Mouse (Mus musculus) myocyte (in vitro differentiated cells): ENCODE data around the gene Eed. TPM values are rescaled to one million over a fixed set of nuclear protein-coding genes. Genes with fewer than 3 reads are reported as not detected.

Experiments used
- H3K27me3 ChIP-seq: one replicate; pipeline ENCODE4 v1.6.1; 2011; ENCODE audit not compliant: control insufficient read depth, insufficient read depth, insufficient read length
- H3K36me3 ChIP-seq: one replicate; pipeline ENCODE4 v1.6.1; 2011; ENCODE audit not compliant: control insufficient read depth, insufficient read depth
- H3K4me2 ChIP-seq: one replicate; pipeline ENCODE4 v1.6.1; 2011; ENCODE audit warnings: low read depth, control low read depth
- H3K4me3 ChIP-seq: one replicate; pipeline ENCODE4 v1.5.1; 2011; ENCODE audit warnings: mild to moderate bottlenecking, control low read depth, moderate library complexity
- H3K79me2 ChIP-seq: one replicate; pipeline ENCODE4 v1.6.1; 2011; ENCODE audit not compliant: control insufficient read depth, insufficient read depth
- H3ac ChIP-seq: one replicate; pipeline ENCODE4 v1.6.1; 2011; ENCODE audit not compliant: control insufficient read depth, insufficient read length
- CEBPB ChIP-seq: IDR thresholded peaks from 2 replicates; pipeline ENCODE4 v1.6.1; 2011; ENCODE audit warnings: mild to moderate bottlenecking, moderate library complexity; ENCODE audit not compliant: poor library complexity, insufficient read depth, severe bottlenecking
- E2F4 ChIP-seq: IDR thresholded peaks from one replicate; pipeline ENCODE4 v1.6.1; 2011; ENCODE audit warnings: mild to moderate bottlenecking, control low read depth, moderate library complexity; ENCODE audit not compliant: insufficient read depth
- MAX ChIP-seq: IDR thresholded peaks from one replicate; pipeline ENCODE4 v1.6.1; 2011; ENCODE audit warnings: low read depth, mild to moderate bottlenecking, control low read depth
- MYOD1 ChIP-seq, 3 experiments: IDR thresholded peaks; one replicate each; pipeline ENCODE4 v1.6.1; 2011; ENCODE audit warnings: control low read depth in 2 of 3, low read depth in 2 of 3, mild to moderate bottlenecking in 2 of 3, moderate library complexity in 1 of 3; ENCODE audit not compliant: insufficient read length in 2 of 3, control insufficient read depth in 1 of 3
- MYOG ChIP-seq, 3 experiments: IDR thresholded peaks; one replicate each; pipeline ENCODE4 v1.6.1; 2011; ENCODE audit warnings: control low read depth in 2 of 3, low read depth in 2 of 3, mild to moderate bottlenecking in 2 of 3; ENCODE audit not compliant: insufficient read length in 2 of 3, control insufficient read depth in 1 of 3, insufficient read depth in 1 of 3
- POLR2A ChIP-seq: IDR thresholded peaks from one replicate; pipeline ENCODE4 v1.6.1; 2011; ENCODE audit warnings: low read depth, mild to moderate bottlenecking, control low read depth, moderate library complexity; ENCODE audit not compliant: insufficient read length
- POLR2AphosphoS2 ChIP-seq: IDR thresholded peaks from one replicate; pipeline ENCODE4 v1.6.1; 2011; ENCODE audit warnings: low read depth, control low read depth; ENCODE audit not compliant: insufficient read length
- REST ChIP-seq: IDR thresholded peaks from one replicate; pipeline ENCODE4 v1.6.1; 2011; ENCODE audit warnings: mild to moderate bottlenecking, control low read depth, moderate library complexity; ENCODE audit not compliant: insufficient read depth, insufficient read length
- SRF ChIP-seq: IDR thresholded peaks from one replicate; pipeline ENCODE4 v1.6.1; 2011; ENCODE audit warnings: low read depth; ENCODE audit not compliant: control insufficient read depth, insufficient read length
- TCF12 ChIP-seq: IDR thresholded peaks from one replicate; pipeline ENCODE4 v1.6.1; 2011; ENCODE audit warnings: mild to moderate bottlenecking, control low read depth; ENCODE audit not compliant: poor library complexity, insufficient read depth, severe bottlenecking
- TCF3 ChIP-seq: IDR thresholded peaks from one replicate; pipeline ENCODE4 v1.6.1; 2011; ENCODE audit warnings: low read depth, control low read depth; ENCODE audit not compliant: insufficient read length
- USF1 ChIP-seq: IDR thresholded peaks from one replicate; pipeline ENCODE4 v1.6.1; 2011; ENCODE audit warnings: low read depth, mild to moderate bottlenecking, control low read depth, moderate library complexity
- polyA plus RNA-seq: library from polyadenylated mRNA; unstranded; fragments of >200 nt; fragmentation: generic; extraction: Trizol; gene quantifications from one replicate; pipeline ENCODE4 v1.2.1, GENCODE M21; 2012; ENCODE audit warnings: missing spikeins

Eed gene
- polyA plus RNA-seq, 1 experiment, result 25.7 TPM

GRCm38 (mm10) chr7:89912356-89912755, 68.4 kb downstream of the Eed start:
- Histone ChIP-seq H3K4me2 (no peak overlapping the region), H3K36me3 (no peaks in the 10 kb centered on the region), H3K27me3 (no peaks in the 10 kb centered on the region), H3ac (no peak overlapping the region), H3K79me2 (no peaks in the 10 kb centered on the region), H3K4me3 (no peak overlapping the region)
- no peak for TF ChIP-seq MYOG (IDR thresholded peaks at IDR 0.05; ENCODE audit: control insufficient read depth in 1 of 3, insufficient read depth in 1 of 3, insufficient read length in 2 of 3, low read depth in 2 of 3)
- TF ChIP-seq POLR2AphosphoS2, result no peak
- TF ChIP-seq SRF, result no peak
- TF ChIP-seq MYOD1 (IDR thresholded peaks at IDR 0.05; ENCODE audit: control insufficient read depth in 1 of 3, insufficient read length in 2 of 3, low read depth in 2 of 3), result no peak
- TF ChIP-seq TCF12, result no peak
- no peak for TF ChIP-seq TCF3
- no peak for TF ChIP-seq E2F4
- TF ChIP-seq CEBPB, result no peak
- no peak for TF ChIP-seq MAX
- TF ChIP-seq REST, result no peak
- TF ChIP-seq USF1, result no peak
- no peak for TF ChIP-seq POLR2A

GRCm38 (mm10) chr7:89909711-89910110, 71.1 kb downstream of the Eed start:
- Histone ChIP-seq H3K27me3 (no peaks in the 10 kb centered on the region), H3ac (no peak overlapping the region), H3K36me3 (no peaks in the 10 kb centered on the region), H3K4me2 (no peak overlapping the region), H3K4me3 (no peak overlapping the region), H3K79me2 (no peaks in the 10 kb centered on the region)
- TF ChIP-seq MYOG (IDR thresholded peaks at IDR 0.05; ENCODE audit: control insufficient read depth in 1 of 3, insufficient read depth in 1 of 3, insufficient read length in 2 of 3, low read depth in 2 of 3) (no peak), MYOD1 (IDR thresholded peaks at IDR 0.05; ENCODE audit: control insufficient read depth in 1 of 3, insufficient read length in 2 of 3, low read depth in 2 of 3) (no peak), TCF12 (no peak), SRF (no peak), USF1 (no peak), MAX (no peak), POLR2AphosphoS2 (no peak), REST (no peak), POLR2A (no peak), TCF3 (no peak)

GRCm38 (mm10) chr7:89908899-89909621, 71.7 kb downstream of the Eed start:
- no peaks in the 10 kb centered on the region for H3K79me2 ChIP-seq
- no peak overlapping the region for H3K4me2 ChIP-seq
- H3ac ChIP-seq, result no peak overlapping the region
- no peak for TF ChIP-seq CEBPB
- no peak for TF ChIP-seq TCF3
- TF ChIP-seq MYOD1 (IDR thresholded peaks at IDR 0.05; ENCODE audit: control insufficient read depth in 1 of 3, insufficient read length in 2 of 3, low read depth in 2 of 3), result no peak
- no peak for TF ChIP-seq E2F4
- TF ChIP-seq SRF, result no peak
- TF ChIP-seq POLR2A, result no peak
- TF ChIP-seq TCF12, result no peak
- TF ChIP-seq POLR2AphosphoS2, result no peak
- no peak for TF ChIP-seq REST
- TF ChIP-seq USF1, result no peak
- no peak for TF ChIP-seq MAX
- no peak for TF ChIP-seq MYOG (IDR thresholded peaks at IDR 0.05; ENCODE audit: control insufficient read depth in 1 of 3, insufficient read depth in 1 of 3, insufficient read length in 2 of 3, low read depth in 2 of 3)
- no peak overlapping the region for H3K4me3 ChIP-seq
- no peaks in the 10 kb centered on the region for H3K36me3 ChIP-seq
- H3K27me3 ChIP-seq, result no peaks in the 10 kb centered on the region

GRCm38 (mm10) chr7:89908421-89908820, 72.4 kb downstream of the Eed start:
- Histone ChIP-seq H3ac (no peak overlapping the region), H3K4me2 (no peak overlapping the region), H3K27me3 (no peaks in the 10 kb centered on the region), H3K79me2 (no peaks in the 10 kb centered on the region), H3K36me3 (no peaks in the 10 kb centered on the region), H3K4me3 (no peak overlapping the region)
- TF ChIP-seq MAX (no peak), REST (no peak), E2F4 (no peak), POLR2AphosphoS2 (no peak), SRF (no peak), POLR2A (no peak), TCF12 (no peak), MYOD1 (IDR thresholded peaks at IDR 0.05; ENCODE audit: control insufficient read depth in 1 of 3, insufficient read length in 2 of 3, low read depth in 2 of 3) (no peak), CEBPB (no peak), USF1 (no peak), MYOG (IDR thresholded peaks at IDR 0.05; ENCODE audit: control insufficient read depth in 1 of 3, insufficient read depth in 1 of 3, insufficient read length in 2 of 3, low read depth in 2 of 3) (no peak), TCF3 (no peak)

GRCm38 (mm10) chr7:89907950-89908349, 72.8 kb downstream of the Eed start:
- Histone ChIP-seq H3ac (no peak overlapping the region), H3K79me2 (no peaks in the 10 kb centered on the region), H3K36me3 (no peaks in the 10 kb centered on the region), H3K4me2 (no peak overlapping the region), H3K4me3 (no peak overlapping the region), H3K27me3 (no peaks in the 10 kb centered on the region)
- TF ChIP-seq MAX, result no peak
- TF ChIP-seq SRF, result no peak

Other genes starting within 250 kb of the Eed start
- not detected for gene Ccdc81, start 77.4 kb downstream of the Eed start, polyA plus RNA-seq
- 59.5 TPM for gene Hikeshi, start 39.8 kb downstream of the Eed start, polyA plus RNA-seq
- 40.1 TPM for gene Picalm, start 149.2 kb upstream of the Eed start, polyA plus RNA-seq